Mouse (Mus musculus): ENCODE measurements around the gene Chit1. TPM values are rescaled to one million over a fixed set of nuclear protein-coding genes. Genes with fewer than 3 reads are reported as not detected.
A peak's percentile ranks its signal among the peaks of the same experiment; 100 is the strongest.

Chit1 gene
- not detected for total RNA-seq (2021)
- long read RNA-seq, experiment 1, result 0 reads
- long read RNA-seq, experiment 2, result 0 reads

DNA sequence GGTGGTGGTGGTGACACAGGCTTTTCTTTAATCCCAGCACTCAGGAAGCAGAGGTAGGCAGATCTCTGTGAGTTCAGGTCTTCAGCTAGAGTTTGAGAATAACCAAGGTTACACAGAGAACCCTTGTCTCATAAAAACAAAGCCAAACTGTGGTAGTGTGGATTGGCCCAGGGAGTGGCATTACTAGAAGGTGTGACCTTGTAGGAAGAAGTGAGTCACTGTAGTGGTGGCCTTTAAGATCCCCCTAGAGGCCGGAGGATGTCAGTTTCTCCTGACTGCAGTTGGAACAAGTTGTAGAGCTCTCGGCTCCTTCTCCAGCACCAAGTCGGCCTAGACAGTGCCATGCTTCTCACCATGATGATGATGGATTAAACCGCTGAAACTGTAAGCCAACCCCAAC, at the start of gene Chit1:
TSS of gene Chit1 (plus strand) at position 264 of the 400 bp plus-strand sequence.
- DNase-seq (ENCODE audit: low spot score), result no peak

DNA sequence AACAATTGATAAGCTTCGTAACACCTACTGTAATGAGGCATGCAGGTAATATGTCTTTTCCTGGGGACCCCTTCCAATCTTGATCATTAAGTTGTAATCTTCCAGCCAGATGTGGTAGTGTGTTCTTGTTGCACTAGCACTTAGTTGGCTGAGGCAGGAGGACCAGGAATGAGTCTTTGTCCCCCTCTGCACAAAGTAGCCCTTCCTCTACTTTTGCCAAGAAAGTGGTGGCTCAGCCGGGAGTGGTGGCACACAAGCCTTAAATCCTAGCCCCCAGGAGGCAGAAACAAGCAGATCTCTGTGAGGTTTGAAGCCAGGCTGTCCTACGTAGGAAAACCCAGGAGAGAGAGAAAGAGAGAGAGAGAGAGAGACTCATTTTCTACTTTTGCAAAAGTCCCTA, 49.1 kb upstream of the Chit1 start:
- no peak for DNase-seq (ENCODE audit: low spot score)

DNA sequence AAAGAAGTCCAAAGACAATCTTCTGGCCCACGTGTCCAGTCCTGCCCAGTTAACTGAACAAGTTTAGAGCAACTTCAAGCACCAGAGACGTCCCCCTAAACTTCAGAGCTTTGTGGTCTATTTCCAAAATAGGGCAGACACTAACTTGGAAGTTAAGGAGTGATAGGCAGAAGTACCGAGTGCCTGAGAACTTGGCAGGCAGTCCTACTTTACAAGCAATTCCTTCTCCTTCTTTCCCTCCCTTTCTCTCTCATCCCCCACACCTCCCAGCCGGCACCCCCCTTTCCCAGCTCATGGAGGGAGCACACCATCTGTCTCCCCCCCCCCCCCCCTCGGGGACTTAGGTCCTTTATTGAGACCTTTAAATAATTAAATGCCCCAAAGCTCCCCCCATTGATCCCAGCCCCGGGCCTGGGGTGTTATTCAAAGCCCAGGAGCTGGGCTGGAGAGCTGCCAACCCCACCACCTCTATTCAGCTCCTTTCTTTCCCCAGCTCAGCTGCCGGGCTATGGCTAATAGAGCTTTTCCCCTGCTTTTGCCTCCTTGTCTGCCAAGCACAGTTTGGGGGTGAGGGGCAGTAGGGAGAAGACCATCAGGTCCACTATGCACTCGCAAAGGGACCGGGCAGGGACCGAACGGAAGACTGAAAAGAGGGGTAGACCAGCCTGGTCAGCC, 48.5 kb upstream of the Chit1 start:
- DNase-seq (ENCODE audit: low spot score), result no peak

DNA sequence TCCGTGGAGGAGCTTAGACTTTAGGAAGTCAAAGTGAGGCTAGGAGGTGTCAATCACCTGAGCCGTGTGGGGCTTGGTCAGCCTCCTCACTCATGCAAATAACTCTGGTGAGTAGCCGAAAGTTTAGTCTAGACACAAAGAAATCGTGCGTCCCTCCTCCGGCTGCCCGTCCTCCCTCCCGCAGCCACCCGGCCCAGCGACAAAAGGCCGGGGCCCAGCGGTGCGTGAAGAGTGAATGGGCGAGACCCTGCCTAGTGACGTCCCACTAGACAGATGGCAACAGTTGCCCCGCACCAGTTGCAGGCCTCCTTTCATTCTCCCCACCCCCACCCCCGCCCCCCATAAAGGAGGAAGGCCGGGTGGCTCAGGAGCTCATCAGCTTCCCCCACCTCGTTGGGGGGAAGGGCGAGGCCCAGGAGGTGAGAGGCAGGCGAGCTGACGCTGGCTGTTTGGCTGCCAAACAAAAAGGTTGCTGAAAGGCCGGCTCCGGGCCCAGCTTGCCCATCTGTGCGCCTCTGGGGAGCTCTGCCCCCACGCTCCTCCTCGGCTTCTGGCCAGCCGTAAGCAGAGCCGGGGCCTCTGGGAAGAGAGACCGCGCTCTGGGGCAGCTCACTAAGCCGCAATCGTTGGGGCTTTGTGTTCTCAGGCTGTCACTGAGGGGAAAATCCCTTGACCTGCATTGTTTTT, 47.8 kb upstream of the Chit1 start:
- DNase-seq (ENCODE audit: low spot score), result peak; percentile 61

DNA sequence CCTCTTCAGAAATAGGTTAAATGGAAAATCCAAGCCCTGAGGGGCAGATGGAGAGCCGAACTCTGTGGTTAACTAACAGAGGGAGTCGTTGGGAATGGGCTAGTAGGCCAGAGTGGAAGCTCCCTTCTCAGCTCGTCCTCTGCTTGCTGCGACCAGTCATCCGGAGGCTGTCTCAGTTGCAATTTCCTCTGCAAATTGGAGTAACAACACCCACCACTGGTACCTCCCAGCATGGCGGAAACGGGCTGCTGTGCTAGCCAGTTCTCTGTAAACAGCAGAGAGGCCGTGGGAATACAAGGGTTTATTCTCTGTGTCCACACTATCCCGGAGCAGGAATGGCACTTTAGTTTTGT, 47.3 kb upstream of the Chit1 start:
- DNase-seq (ENCODE audit: low spot score), result no peak

DNA sequence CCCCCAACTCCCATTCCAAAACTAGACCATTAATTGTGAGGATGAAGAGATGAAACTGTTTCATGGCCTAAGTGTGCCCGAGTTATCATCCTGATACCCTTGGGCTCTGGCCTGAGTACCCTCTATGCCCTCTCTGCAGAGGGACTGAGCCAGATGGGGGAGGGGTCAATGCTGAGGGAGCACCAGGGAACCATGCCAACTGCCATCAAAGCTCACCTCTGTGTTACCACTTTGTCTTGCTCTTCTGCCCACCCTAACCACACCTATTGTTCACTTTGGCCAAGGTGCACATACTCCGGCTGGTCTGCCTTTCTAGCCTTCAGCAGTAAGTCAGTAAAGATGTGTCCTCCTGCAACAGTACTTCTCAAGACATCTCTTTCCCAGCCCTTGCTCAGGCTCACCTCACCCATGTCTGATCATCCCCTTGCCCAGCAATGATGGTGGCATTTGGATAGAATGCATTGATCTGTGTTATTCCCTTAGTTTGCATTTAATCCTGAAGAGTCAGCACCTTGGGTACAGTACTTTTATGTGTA, 46.7 kb upstream of the Chit1 start:
- no peak for DNase-seq (ENCODE audit: low spot score)

DNA sequence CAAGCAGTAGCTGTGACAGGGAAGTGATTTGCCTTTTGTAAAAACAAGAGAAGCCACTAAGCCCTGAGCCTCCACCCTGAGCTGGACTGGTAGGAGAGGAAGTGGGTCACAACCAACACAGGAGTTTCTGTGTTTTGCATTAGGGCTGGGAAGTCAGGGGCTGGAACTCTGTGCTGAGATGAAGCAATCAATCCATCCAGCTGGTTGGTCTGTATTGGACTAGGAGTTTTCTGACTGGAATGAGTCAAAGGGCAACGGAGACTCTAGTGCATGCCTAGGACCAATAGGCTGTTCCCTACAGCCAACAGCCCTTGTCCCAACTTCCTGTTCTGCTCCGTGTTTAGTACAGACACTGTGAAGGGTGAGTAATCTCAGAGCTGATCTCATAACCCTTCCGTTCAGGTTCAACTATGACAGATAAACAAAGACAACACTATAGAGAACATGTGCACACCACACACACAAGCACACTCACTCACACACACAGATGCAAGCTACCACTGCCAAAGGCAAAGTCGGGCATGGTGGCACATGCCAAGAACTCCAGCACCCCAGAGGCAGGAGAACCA, 45.7 kb upstream of the Chit1 start:
- DNase-seq (ENCODE audit: low spot score), result no peak

DNA sequence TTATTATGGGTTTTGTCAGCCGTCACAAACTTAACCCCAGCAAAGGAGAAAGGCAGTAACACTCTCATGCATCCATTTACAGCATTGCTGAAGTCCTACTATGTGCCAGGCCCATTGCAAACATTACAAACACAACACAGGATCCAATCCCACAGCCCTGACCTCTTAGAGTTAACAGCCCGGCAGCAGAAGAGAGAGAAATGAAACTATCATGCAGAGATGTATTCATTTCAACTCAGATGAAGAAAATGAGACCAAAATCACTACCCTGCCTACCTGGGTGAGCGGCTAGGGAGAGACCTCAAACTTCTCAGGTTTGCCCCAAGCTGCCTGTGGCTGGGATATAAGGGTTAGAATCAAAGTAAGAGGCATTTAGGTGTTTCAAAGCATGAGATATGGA, 44.5 kb upstream of the Chit1 start:
- no peak for DNase-seq (ENCODE audit: low spot score)

DNA sequence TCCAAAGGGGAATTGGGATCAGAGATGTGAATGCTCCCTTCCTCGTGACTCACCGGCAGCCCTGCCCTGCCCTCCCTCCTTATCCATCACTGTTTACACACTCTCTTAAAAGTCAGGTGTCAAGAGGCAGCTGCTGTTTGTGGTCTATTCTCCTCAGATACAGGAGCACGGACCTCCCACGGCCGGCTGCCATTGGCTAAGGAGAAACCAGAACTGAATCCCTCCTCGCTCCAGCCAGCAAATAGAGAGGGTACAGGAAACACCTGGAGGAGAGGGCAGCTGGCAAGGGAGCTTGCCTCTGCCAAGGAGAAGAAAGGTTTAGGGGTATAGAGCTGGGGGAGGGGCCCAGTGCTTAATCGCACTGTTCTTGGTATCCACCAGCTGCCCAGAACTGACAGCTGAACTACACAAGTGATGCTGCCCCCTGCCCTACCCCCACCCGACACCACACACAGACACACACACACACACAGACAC, 43.9 kb upstream of the Chit1 start:
- DNase-seq (ENCODE audit: low spot score), result no peak

DNA sequence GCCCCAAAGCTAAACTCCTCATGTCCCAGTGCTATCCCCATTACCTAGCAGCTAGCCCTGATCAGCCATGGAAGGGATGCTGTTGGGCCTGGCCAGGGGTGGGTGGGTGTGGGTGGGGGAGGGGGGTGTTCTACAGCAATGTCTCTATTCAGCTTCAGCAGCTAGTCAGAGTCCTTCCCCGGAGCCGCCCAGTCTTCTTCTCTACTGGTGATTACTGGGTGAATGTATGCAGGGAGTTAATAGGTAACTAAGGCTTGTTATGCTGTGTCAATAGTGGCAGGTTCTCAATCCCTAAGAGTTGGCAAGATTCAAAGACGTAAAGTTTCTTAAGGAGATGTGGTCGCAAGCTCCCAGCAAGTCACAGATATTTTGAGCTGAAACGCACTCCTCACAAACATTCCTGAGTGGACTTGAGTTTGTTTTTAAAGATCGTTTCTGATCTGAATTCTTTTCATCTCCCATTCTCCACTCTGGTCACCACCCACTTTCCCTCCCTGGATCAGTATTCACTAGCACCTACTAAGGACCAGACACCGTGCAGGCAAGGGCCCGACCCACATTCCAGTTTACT, 40.9 kb upstream of the Chit1 start:
- DNase-seq (ENCODE audit: low spot score), result no peak

DNA sequence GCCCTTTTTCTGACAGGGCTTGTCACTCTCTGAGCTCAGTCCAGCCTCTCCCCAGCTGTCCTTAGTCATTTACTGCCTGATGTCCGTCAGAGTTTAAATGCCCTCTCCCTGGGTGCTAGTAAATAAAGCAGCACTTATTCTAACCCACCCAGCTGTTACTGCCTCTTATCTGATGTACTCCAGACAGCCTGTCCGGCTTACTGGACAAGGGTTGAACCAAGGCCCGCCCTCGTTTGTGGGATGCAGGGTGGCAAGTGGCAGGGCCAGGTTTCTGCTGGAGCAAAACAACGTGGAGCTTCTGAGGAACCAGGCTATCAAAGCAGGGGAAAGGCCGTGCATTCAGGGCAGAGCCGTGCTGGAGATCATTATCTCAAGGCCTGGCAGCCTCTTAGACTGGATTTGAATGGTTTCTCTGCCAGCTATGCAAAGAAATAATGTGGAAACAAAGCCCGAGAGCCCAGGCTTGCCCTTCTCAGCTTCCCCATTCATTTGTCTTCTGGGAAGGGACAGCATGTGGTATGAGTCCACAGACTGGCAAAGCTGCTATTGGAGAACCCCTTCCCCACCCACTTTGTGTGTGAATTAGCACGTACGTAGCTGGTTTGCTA, 39.5 kb upstream of the Chit1 start:
- no peak for DNase-seq (ENCODE audit: low spot score)

DNA sequence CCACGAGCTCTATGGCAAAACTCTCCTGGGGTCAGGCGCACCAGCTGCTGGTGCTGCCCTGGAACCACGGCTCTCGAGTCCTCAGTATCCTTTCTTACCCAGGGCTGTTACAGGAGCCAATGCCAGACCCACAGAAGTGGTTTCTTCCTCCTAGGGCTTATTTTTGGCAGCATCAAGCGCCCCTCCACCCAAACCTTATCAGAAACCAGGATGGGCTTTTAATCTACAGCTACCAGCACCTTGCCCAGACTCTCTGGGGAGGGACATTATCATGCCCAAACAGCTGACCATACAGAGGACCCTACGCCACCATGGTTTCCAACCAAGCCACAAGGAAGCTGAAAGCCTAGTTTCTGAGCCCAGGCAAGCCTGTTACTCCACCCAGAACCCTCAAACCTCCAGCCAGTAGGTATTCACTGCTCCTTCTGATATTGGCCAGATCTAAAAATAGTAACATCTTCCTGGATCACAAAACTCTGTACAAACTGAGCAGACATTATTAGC, 37.9 kb upstream of the Chit1 start:
- DNase-seq (ENCODE audit: low spot score), result no peak

DNA sequence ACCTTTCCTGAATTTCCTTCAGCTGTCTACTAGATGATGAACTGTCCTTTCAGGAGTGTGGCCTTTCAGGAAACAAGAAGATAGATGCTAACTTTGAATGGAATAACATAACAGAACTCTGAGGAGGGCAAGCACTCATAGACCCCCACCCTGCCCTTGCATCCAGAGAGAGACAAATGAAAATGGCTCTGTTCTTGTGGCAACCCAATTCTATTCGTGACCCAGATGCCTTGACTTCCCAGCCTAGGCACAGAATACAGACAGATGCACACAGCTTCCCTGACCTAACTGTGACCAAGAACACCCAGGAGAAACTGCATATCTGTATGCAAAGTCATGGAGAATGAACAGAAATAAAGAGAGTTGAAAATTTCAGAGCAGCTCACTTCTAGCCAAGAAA, 37.4 kb upstream of the Chit1 start:
- DNase-seq (ENCODE audit: low spot score), result no peak

DNA sequence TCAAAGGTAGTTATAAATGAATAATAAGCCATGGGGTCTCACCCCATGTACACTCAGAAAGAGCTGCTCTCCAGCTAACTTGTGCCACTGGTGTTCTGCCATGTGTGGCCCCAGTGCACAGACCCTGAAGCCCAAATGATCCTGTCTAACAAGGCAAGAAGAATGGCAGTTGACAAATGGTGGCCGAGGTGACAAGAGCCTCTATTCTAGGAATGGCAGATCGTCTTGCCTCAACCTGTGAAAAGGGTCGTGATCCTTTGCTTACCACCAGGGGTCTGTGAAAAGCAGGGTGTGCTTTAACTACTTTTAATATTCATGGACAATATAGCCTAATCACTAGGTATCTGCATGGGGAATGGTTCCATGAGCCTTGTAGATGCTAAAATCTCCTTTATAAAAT, 36.9 kb upstream of the Chit1 start:
- DNase-seq (ENCODE audit: low spot score), result no peak

DNA sequence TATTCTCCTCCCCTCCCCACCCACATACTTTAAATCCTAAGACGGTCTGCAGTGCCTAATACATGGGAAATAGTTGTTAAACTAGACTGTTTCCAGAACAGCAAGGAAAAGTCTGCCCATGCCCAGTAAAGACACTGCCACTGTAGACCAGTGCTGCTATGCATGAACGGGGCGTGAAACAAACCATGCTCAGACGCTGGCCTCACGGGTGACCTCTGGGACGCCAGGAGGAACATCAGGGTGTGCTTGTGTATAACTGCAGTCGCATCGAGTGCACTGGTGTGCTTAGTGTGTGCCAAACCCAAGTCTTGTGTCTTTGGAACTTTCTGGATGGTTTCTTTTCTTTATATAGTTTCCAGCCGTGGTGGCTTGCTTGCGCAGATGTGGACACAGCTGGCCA, 36.4 kb upstream of the Chit1 start:
- DNase-seq (ENCODE audit: low spot score), result no peak

DNA sequence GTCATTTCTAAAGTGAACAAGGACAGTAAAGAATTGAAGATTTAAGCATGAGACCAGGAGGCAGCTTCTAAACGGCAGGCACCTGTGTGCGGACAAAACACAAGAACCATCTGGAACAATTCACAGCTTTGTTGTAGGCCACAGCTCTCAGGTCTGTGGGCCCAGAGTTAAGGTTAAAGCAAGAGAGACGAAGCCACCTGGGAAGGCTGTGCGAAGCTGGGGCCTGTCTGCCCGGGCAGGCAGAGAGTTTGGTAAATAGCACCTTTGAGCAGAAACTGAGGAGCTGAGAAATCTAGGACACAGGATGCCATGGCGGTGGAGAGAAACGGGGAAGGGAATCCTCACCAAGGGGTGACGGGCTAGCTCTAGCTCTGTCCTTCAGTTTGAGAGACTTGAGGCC, 35.5 kb upstream of the Chit1 start:
- DNase-seq (ENCODE audit: low spot score), result no peak

DNA sequence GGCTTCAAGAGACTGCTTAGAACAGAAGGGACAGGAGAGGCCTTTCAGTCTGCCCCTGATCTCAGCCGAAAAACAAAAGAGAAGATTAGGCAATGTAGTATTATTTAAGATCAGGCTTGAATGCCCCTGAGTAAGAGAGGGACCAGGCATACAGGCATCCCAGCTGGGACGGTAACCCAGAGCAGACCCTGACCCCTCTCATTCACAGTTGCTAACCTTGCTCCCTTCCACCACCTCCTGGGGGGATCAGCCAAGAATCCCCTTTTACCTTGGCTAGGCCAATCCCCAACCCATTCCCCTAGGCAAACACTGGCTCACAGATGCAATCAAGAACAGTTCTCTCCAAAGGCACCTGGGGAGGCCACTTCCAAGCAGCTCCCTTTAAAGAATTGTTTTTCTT, 34.3 kb upstream of the Chit1 start:
- DNase-seq (ENCODE audit: low spot score), result no peak

DNA sequence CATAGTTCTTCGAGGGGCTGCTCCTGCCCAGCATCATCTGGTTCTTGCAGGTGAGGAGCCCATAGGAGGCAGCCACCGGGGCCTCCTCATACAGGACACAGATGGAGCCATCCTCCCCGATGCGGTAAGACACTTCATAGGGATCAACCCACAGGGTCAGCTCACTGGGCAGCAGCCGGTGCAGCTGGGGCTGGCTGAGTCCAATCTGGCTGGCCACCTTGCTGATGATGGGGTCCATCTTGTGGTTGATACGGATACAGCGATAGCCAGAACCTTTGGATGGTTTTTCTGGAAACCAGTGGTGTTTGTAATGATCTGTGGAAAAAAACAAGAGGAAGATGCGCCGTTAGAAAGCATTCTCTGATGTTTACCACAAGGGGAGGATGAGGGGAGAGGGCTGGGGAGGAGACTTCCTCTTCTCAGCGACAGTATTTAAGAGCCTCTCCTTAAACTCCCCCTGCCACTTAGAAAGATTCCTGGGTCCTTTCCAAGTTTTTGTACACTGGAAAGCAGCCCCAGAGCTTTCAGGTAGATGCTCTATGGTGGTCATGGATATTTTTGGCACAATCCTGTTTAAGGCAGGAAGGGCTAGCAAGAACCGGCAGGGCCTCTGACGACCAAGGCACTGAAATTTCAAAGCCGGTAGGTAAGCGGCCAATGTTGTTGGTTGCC, 33.5 kb upstream of the Chit1 start:
- DNase-seq (ENCODE audit: low spot score), result no peak

DNA sequence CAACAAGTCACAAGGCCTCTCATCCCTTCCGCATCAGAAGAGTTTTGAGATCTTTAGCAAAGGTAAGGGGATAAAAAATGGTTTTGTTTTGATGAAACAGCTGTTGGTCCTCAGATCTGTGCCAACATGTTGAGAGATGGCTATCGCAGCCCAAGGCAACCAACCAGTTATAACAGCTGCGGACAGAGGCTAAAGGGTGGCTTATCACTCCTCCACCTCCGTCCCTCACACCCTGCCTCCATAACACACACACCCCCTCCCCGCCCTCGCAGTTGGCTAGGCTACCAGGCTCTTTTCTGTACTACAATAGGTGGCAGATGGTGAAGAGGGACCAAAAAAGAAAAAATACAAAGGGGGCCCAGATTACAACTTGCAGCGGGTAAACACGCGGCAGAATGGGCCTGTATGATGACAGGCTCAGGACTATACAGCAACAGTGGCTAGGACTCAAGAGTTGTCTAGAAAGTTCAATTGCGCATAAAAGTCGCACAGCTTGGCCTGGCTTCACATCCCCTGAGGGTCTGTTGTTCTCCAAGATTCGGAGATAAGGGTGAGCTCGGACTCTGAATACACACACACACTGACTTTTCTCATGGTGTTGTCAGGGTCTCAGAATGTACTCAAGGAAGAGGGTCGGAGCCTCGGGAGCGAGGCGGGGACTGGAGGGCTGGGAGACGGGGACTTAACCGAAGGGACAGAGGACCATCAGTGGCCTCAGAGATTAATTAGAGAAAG, 32.8 kb upstream of the Chit1 start:
- DNase-seq (ENCODE audit: low spot score), result no peak

DNA sequence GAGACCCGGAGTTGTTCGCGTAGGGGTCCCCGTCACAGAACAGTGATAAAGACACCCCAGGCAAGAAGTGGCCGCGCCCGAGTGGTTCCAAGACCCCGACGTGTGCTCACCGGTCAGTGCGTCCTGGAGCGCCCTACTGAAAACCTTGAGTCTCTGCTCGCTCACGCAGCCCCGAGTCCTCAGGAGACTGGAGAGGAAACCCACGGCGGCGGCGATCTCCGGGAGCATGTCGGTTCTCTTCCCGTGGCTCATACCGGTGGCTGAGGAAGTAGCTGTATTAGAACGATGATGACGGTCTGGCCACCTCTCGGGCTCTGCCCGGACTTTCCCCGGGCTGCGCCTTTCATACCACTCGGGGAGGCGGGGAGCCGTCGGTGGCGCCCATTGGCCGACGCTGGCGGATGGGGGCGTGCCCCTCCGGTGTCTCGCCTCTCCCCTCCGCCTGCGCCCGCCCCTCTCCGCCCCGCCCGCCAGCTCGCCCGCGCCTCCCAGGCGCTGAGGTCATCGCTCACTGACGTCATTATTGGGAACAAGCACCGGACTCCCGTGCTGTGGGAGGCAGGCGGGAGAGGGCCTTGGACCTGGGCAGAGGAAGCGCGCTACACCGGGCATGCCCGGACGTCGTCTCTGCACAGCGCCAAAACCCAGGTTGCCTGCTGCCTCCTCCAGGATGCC, 32.1 kb upstream of the Chit1 start, which contains the start of gene Btg2:
TSS of gene Btg2 (minus strand) at position 319 of the 675 bp plus-strand sequence.
- DNase-seq (ENCODE audit: low spot score), result peak; percentile 98
